Mouse (Mus musculus) forebrain, embryonic 12.5 days (tissue): ENCODE measurements around the gene Eef1akmt1. TPM values are rescaled to one million over a fixed set of nuclear protein-coding genes. Genes with fewer than 3 reads are reported as not detected.

Experiments
- polyA plus RNA-seq: library from polyadenylated mRNA; unstranded; fragments of >200 nt; fragmentation: Nextera tagmentation; extraction: Ambion mirVana; gene quantifications from 2 replicates; pipeline ENCODE4 v1.2.1, GENCODE M21; 2016

The Eef1akmt1 gene
- polyA plus RNA-seq, 1 experiment from 2014 or later = 77.7 TPM

Other genes with a start within 250 kb of the Eef1akmt1 start
- 6.5 and 8.8 TPM in 2 replicates for gene Cryl1, start 173.1 kb downstream of the Eef1akmt1 start, polyA plus RNA-seq
- gene Ift88, start 147.6 kb downstream of the Eef1akmt1 start, polyA plus RNA-seq = 15.4 and 16.4 TPM in 2 replicates
- gene Il17d, start 46.8 kb downstream of the Eef1akmt1 start, polyA plus RNA-seq = 2.1 and 2.7 TPM in 2 replicates
- gene Xpo4, start 93.8 kb upstream of the Eef1akmt1 start, polyA plus RNA-seq = 26.3 and 26.8 TPM in 2 replicates
- not detected in 2 replicates for gene Gm49361, start 174.5 kb upstream of the Eef1akmt1 start, polyA plus RNA-seq
- gene Lats2, start 186.8 kb upstream of the Eef1akmt1 start, polyA plus RNA-seq = 14.5 and 15.0 TPM in 2 replicates
- gene Sap18, start 226.6 kb upstream of the Eef1akmt1 start, polyA plus RNA-seq = 24.7 and 28.8 TPM in 2 replicates